Mouse (Mus musculus): ENCODE data around the gene Camta1.

DNA sequence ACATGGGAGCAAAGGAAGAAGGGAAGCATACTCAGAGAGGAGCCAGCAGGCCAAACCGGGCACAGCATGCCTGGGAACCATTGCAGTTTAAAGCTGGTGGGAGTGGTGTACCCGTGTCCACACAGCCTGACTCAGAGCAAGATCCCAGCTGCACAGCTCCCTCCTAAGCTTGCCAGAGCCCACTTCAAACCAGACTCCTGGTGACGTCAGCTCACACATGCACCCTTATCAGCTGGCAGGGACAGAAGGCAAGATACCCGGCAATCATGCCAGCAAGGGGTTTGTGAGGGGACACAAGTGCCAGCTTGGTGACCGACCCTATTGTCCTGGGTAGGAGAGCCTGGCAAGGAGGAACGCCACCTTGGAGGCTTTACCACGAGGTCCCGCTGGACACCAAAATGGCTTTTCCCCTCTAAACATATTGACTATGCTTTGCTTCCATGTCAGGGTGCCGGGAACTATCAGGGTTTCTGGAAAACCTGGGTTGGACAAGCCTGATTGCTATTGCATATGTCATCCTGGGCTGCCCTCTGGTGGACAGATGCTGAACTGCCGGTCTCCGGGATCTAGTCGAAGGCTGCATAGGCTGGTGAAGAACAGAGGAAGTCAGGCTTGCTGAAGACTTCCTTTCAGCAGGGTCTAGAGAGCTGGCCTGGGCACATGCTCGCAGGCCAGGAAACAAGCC is 720.3 kb downstream of the Camta1 start:
- TF ChIP-seq CHD2 (IDR thresholded peaks at IDR 0.05; ENCODE audit: low read depth, low read length) (no peak), ZNF384 (IDR thresholded peaks at IDR 0.05; ENCODE audit: low read depth, low read length) (no peak), MAFK (IDR thresholded peaks at IDR 0.05; ENCODE audit: insufficient read depth, low read depth, low read length) (no peak), HCFC1 (IDR thresholded peaks at IDR 0.05; ENCODE audit: borderline replicate concordance, insufficient read depth, low read length) (no peak)

Data from ES-E14 (cell line).